Mouse (Mus musculus) E14TG2a.4 (cell line): ENCODE measurements around the gene Tek.

Experiments used
- CTCF ChIP-seq: conservative IDR thresholded peaks from 2 replicates; pipeline ENCODE4 v1.5.1; 2014; ENCODE audit warnings: low read length
- NANOG ChIP-seq: IDR thresholded peaks from 2 replicates; pipeline ENCODE4 v1.6.1; 2014; ENCODE audit warnings: borderline replicate concordance, low read length, mixed read lengths
- POU5F1 ChIP-seq: IDR thresholded peaks from 2 replicates; pipeline ENCODE4 v1.6.1; 2014; ENCODE audit warnings: low read length, borderline replicate concordance

- TF ChIP-seq CTCF, result no peak
- no peak for TF ChIP-seq NANOG
- no peak for TF ChIP-seq POU5F1
Measured at GRCm38 (mm10) chr4:94713741-94714140, 25.3 kb upstream of the Tek start.
